Comparison of ENCODE assay signal across 27 mouse cellular contexts in genomic region chr3:62433675-62434074, GRCm38 (mm10).
DNase-seq lines count a peak whose midpoint lies in the region; ATAC-seq and TF ChIP-seq lines count a peak whose summit lies in the region.
"Had no signal": no experiment of that assay in that cellular context is flagged by ENCODE, and none has a peak within 500 bp of the region (broad histone marks: within the 10 kb centered on the region; RNA-seq: fewer than 3 reads in every experiment).

No protein-coding gene starts in this region.

- peak; percentile 46; the same call in 1 of the 2 replicates for ATAC-seq in intestine, embryonic 16.5 days
- no peak; the same call in 1 of the 2 replicates for ATAC-seq in intestine, embryonic 15.5 days
- peak; percentile 66; the same call in 1 of the 2 replicates for ATAC-seq in lung, embryonic 14.5 days (ENCODE audit: insufficient read depth)
- ATAC-seq in megakaryocyte, adult 5-6 weeks (ENCODE audit: poor library complexity, severe bottlenecking) = no peak
- ATAC-seq: forebrain, embryonic 14.5 days; hindbrain, postnatal 0 days; midbrain, embryonic 16.5 days; Patski had no signal

- no peaks in the 10 kb centered on the region for H3K27me3 ChIP-seq in intestine, embryonic 16.5 days (replicated peaks; ENCODE audit: control insufficient read depth, insufficient read depth, low read length)
- H3K27me3 ChIP-seq in intestine, embryonic 15.5 days (replicated peaks) = no peaks in the 10 kb centered on the region
- no peaks in the 10 kb centered on the region for H3K27me3 ChIP-seq in lung, embryonic 14.5 days (ENCODE audit: insufficient read depth, low read length)
- H3K27me3 ChIP-seq: hindbrain, embryonic 12.5 days; limb, embryonic 12.5 days; liver, embryonic 13.5 days had no signal

- H3K27ac ChIP-seq in intestine, embryonic 16.5 days (ENCODE audit: low read length) = no peak overlapping the region
- H3K27ac ChIP-seq in intestine, embryonic 15.5 days = no peak overlapping the region
- no peak overlapping the region for H3K27ac ChIP-seq in lung, embryonic 14.5 days (ENCODE audit: low read depth)
- H3K27ac ChIP-seq: hindbrain, embryonic 12.5 days; hindbrain, postnatal 0 days; layer of hippocampus, adult 2 months; left cerebral cortex, adult 2 months; limb, embryonic 12.5 days; liver, embryonic 13.5 days had no signal

- H3K9me3 ChIP-seq in intestine, embryonic 16.5 days (ENCODE audit: control insufficient read depth, low read length) = no peaks in the 10 kb centered on the region; the same call in 1 of the 2 replicates
- no peaks in the 10 kb centered on the region for H3K9me3 ChIP-seq in intestine, embryonic 15.5 days
- no peaks in the 10 kb centered on the region for H3K9me3 ChIP-seq in lung, embryonic 14.5 days (ENCODE audit: low read depth, low read length)
- H3K9me3 ChIP-seq: hindbrain, embryonic 12.5 days; limb, embryonic 12.5 days; liver, embryonic 13.5 days had no signal

- TF ChIP-seq POLR2A in lung, adult 2 months (IDR thresholded peaks at IDR 0.05; ENCODE audit: borderline replicate concordance, extremely low read depth, low read depth, low read length) = no peak

- H3K4me1 ChIP-seq in intestine, embryonic 16.5 days (ENCODE audit: control insufficient read depth, insufficient read depth, low read length) = no peaks in the 10 kb centered on the region
- no peaks in the 10 kb centered on the region for H3K4me1 ChIP-seq in intestine, embryonic 15.5 days (replicated peaks)
- no peaks in the 10 kb centered on the region for H3K4me1 ChIP-seq in lung, embryonic 14.5 days (ENCODE audit: insufficient read depth)
- H3K4me1 ChIP-seq in lung, adult 2 months (ENCODE audit: control insufficient read depth, insufficient read depth, low read length) = peaks cover 5% of the 10 kb centered on the region
- H3K4me1 ChIP-seq: hindbrain, embryonic 12.5 days; limb, embryonic 12.5 days; liver, embryonic 13.5 days had no signal

- no peaks in the 10 kb centered on the region for H3K36me3 ChIP-seq in intestine, embryonic 16.5 days (ENCODE audit: control insufficient read depth, insufficient read depth, low read length)
- H3K36me3 ChIP-seq in intestine, embryonic 15.5 days = no peaks in the 10 kb centered on the region
- no peaks in the 10 kb centered on the region for H3K36me3 ChIP-seq in lung, embryonic 14.5 days (ENCODE audit: insufficient read depth)
- H3K36me3 ChIP-seq: limb, embryonic 12.5 days; liver, embryonic 13.5 days had no signal

- TF ChIP-seq CTCF in lung, embryonic 14.5 days (IDR thresholded peaks at IDR 0.05; ENCODE audit: low read depth) = no peak
- TF ChIP-seq CTCF in lung, adult 2 months (IDR thresholded peaks at IDR 0.05; ENCODE audit: insufficient read depth, low read length) = no peak

- 32% methylated on average over 4 of the region's 4 CpGs for WGBS in intestine, embryonic 16.5 days
- 27% methylated on average over 4 of the region's 4 CpGs for WGBS in intestine, embryonic 15.5 days
- 42% methylated on average over 4 of the region's 4 CpGs for WGBS in lung, embryonic 14.5 days
- WGBS in lung, adult 2 months = 56% methylated on average over 4 of the region's 4 CpGs

- no peak overlapping the region for H3K4me3 ChIP-seq in intestine, embryonic 16.5 days (ENCODE audit: low read length)
- no peak overlapping the region for H3K4me3 ChIP-seq in intestine, embryonic 15.5 days (replicated peaks)
- no peak overlapping the region for H3K4me3 ChIP-seq in lung, embryonic 14.5 days (ENCODE audit: low read depth, low read length)
- no peak overlapping the region for H3K4me3 ChIP-seq in lung, adult 2 months (replicated peaks; ENCODE audit: extremely low read depth, low read depth, low read length)
- H3K4me3 ChIP-seq: hindbrain, embryonic 12.5 days; layer of hippocampus, adult 2 months; left cerebral cortex, adult 2 months; limb, embryonic 12.5 days; liver, embryonic 13.5 days had no signal

- no peak overlapping the region for H3K9ac ChIP-seq in intestine, embryonic 16.5 days (ENCODE audit: low read depth, low read length)
- H3K9ac ChIP-seq in intestine, embryonic 15.5 days = no peak overlapping the region
- no peak overlapping the region for H3K9ac ChIP-seq in lung, embryonic 14.5 days
- H3K9ac ChIP-seq: hindbrain, embryonic 12.5 days; limb, embryonic 12.5 days; liver, embryonic 13.5 days had no signal

- H3K4me2 ChIP-seq in intestine, embryonic 16.5 days (ENCODE audit: low read depth, low read length) = no peak overlapping the region
- no peak overlapping the region for H3K4me2 ChIP-seq in intestine, embryonic 15.5 days (replicated peaks)
- no peak overlapping the region for H3K4me2 ChIP-seq in lung, embryonic 14.5 days
- H3K4me2 ChIP-seq: heart, embryonic 11.5 days; hindbrain, embryonic 12.5 days; limb, embryonic 12.5 days; liver, embryonic 13.5 days; midbrain, embryonic 11.5 days had no signal

- DNase-seq in lung, embryonic 14.5 days = peak; percentile 18
- DNase-seq in lung, adult 2 months = no peak
- peak; percentile 56 for DNase-seq in lung, postnatal 36 days
- no peak for DNase-seq in natural killer cell, adult 2 months (ENCODE audit: low spot score in 2 of 2)
- DNase-seq: adrenal gland, postnatal 10 days; cerebellum, adult 9-10 months; cerebellum, postnatal 36 days; gastrocnemius, postnatal 14 days; heart, postnatal 36 days; kidney, adult 11 months; kidney, postnatal 36 days; liver, embryonic 13.5 days; right cerebral cortex, postnatal 14 days; thymus, postnatal 4 days had no signal

Comparison
In these comparisons a context has a peak if more than half of its experiments do, and no peak if none do; other contexts are left out.
1. ATAC-seq: peak in intestine, embryonic 16.5 days (single experiment) and lung, embryonic 14.5 days (single experiment); none in intestine, embryonic 15.5 days (single experiment) and megakaryocyte, adult 5-6 weeks (single experiment).
2. DNase-seq: peak in lung, embryonic 14.5 days (single experiment) and lung, postnatal 36 days (single experiment); none in lung, adult 2 months (single experiment) and natural killer cell, adult 2 months (0 of 2).